Mouse (Mus musculus) Muller cell, postnatal 12 days (primary cell): Measurements from ENCODE around the gene Wdr95.

Experiments
- DNase-seq: peaks from one replicate; pipeline ENCODE4 v3.0.0-alpha.2; 2015; ENCODE audit errors: inconsistent ontology term

The Wdr95 gene

GRCm38 (mm10) chr5:149577449-149577848 lies 49.0 kb downstream of the Wdr95 start:
- no peak for DNase-seq

GRCm38 (mm10) chr5:149582642-149583262 lies 54.3 kb downstream of the Wdr95 start:
- no peak for DNase-seq

- DNase-seq, result no peak
These were observed 55.0 kb downstream of the Wdr95 start for GRCm38 (mm10) chr5:149583507-149583906.

GRCm38 (mm10) chr5:149584154-149584655 lies 55.7 kb downstream of the Wdr95 start:
- DNase-seq, result peak; percentile 90

- no peak for DNase-seq
These were observed 56.8 kb downstream of the Wdr95 start for GRCm38 (mm10) chr5:149585231-149585630.

GRCm38 (mm10) chr5:149585910-149586309 lies 57.4 kb downstream of the Wdr95 start:
- no peak for DNase-seq

- no peak for DNase-seq
These were observed 58.9 kb downstream of the Wdr95 start for GRCm38 (mm10) chr5:149587327-149587895.

GRCm38 (mm10) chr5:149588814-149589534 lies 60.5 kb downstream of the Wdr95 start:
- DNase-seq, result no peak

- no peak for DNase-seq
These were observed 61.5 kb downstream of the Wdr95 start for GRCm38 (mm10) chr5:149589932-149590331.

GRCm38 (mm10) chr5:149594215-149594614 lies 65.7 kb downstream of the Wdr95 start:
- no peak for DNase-seq

GRCm38 (mm10) chr5:149597351-149597750 lies 68.9 kb downstream of the Wdr95 start:
- DNase-seq, result no peak

GRCm38 (mm10) chr5:149601996-149602395 lies 73.5 kb downstream of the Wdr95 start:
- peak; percentile 59 for DNase-seq

- no peak for DNase-seq
These were observed 74.8 kb downstream of the Wdr95 start for GRCm38 (mm10) chr5:149603241-149603640.

- DNase-seq, result no peak
These were observed 78.7 kb downstream of the Wdr95 start for GRCm38 (mm10) chr5:149607083-149607720.

- DNase-seq, result peak; percentile 62
These were observed 83.1 kb downstream of the Wdr95 start for GRCm38 (mm10) chr5:149611476-149612164.

GRCm38 (mm10) chr5:149612165-149612518 lies 83.7 kb downstream of the Wdr95 start:
- DNase-seq, result no peak

GRCm38 (mm10) chr5:149612740-149613139 lies 84.3 kb downstream of the Wdr95 start:
- no peak for DNase-seq

- no peak for DNase-seq
These were observed 87.7 kb downstream of the Wdr95 start for GRCm38 (mm10) chr5:149616138-149616537.

GRCm38 (mm10) chr5:149616817-149617216 lies 88.3 kb downstream of the Wdr95 start:
- DNase-seq, result no peak

- DNase-seq, result no peak
These were observed 89.4 kb downstream of the Wdr95 start for GRCm38 (mm10) chr5:149617776-149618425.

- DNase-seq, result no peak
These were observed 93.7 kb downstream of the Wdr95 start for GRCm38 (mm10) chr5:149622152-149622551.
